Mouse (Mus musculus) neutrophil, adult 5-6 weeks (primary cell): ENCODE measurements around the gene Bcorl1. TPM values are rescaled to one million over a fixed set of nuclear protein-coding genes. Genes with fewer than 3 reads are reported as not detected.
"Not testable (repeated sequence)": the region's sequence is repeated elsewhere in the genome, so short reads cannot be mapped to it uniquely, and the experiment has no call there.

ENCODE experiments used
- ATAC-seq: fragments of 151-379, 151-347 bp; 2 replicates; pipeline ENCODE4 v1.8.0; 2017; ENCODE audit warnings: mild to moderate bottlenecking, moderate TSS enrichment; ENCODE audit not compliant: insufficient number of reproducible peaks, poor library complexity, low FRiP score, severe bottlenecking; ENCODE audit errors: extremely low read depth
- total RNA-seq: library from RNA; stranded (forward); fragments of 200-1000 nt; gene quantifications from 2 replicates; pipeline ENCODE4 v1.2.3, GENCODE M21; 2017

The Bcorl1 gene
- total RNA-seq, 1 experiment from 2014 or later = 8.7 TPM

DNA sequence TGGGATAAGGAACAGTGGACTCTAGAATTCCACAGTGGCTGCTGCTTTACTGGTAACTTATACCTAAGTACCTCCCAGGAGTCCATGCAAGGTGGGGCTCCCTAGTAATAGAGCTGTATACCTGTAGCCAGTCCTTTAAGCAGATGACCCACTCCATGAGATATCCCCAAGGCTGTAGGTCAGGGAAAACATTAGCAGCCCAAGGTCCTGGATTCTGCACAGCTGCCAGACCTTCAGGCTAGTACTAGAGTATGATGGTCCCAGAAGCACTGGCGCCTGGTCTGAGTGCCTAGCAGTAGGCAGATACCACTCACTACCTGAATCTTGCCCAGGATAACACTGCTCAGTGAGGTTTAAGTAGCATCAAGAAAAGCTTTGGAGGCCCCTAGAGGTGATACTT, 93.1 kb downstream of the Bcorl1 start:
- no peak for ATAC-seq

DNA sequence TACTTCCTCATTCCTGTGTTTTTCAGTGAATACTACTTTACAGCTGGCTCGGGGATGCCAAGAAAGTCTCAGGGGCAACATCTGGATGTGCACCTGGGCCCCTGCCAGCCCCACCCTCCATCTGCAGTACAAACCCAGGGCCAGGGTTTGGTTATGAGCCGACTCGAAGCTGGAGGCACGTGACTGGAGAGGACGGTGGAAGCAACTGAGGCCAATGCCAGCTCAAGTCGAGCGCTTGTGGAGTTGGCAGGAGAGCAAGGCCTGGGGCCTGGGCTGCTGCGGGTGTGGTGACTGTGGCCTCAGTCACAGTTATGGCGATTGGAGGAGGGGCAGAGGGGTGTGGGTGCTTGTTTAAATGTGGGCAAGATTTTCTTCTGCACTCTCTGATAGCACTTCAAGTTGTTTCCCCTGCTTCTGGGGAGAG, 94.3 kb downstream of the Bcorl1 start:
- ATAC-seq = no peak

DNA sequence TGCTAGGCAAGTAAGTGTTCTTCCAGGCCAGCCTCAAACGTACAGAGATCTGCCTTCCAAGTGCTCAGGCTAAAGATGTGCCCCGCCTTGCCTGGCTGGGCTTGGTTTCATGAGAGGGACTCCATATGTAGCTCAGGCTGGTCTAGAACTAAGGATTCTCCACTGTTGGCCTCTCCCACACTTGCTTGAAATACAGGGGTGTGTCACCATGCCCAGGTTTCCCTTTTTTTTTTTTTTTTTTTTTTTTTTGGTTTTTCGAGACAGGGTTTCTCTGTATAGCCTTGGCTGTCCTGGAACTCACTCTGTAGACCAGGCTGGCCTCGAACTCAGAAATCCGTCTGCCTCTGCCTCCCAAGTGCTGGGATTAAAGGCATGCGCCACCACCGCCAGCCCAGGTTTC, 94.9 kb downstream of the Bcorl1 start:
- ATAC-seq = not testable (repeated sequence)

DNA sequence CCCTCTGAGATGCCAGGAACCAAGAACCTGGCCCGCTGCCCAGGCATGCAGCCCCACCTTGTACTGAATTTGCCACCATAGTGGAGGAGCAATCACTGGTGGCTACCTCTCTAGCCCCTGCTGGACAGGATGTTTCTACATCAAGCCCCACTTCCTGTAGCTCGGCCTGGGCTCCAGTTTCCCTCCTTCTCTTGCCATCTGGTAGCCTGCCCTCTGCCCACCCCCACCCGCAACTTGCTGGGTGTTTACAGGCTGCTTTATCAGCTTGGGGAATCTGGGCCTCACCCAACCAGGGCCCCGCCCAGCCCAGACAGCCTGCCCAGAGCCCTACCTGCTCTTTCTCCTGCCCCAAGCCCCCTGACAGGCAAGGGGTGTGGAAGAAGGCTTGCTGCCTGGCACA, 97.9 kb downstream of the Bcorl1 start:
- ATAC-seq = 0 out of 2 replicates have a peak, but pooled peaks have one; percentile 19

DNA sequence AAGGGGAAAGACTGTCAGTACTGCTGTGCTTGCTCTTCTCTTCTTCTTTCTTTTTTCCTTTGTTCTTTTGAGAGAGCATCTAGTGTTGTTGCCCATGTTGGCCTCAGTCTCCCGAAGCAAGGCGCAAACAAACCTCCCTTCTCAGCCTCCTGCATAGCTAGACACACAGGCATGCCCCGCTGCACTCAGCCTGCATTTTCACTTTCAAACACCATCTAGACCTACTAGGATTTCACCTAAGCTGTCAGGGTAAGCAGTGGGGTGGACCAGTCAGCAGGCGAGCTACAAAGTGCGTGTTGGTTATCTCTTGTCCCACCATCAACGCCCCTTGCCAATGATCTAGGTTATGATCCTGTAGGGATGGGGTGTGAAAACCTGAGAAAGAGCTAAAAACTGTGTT, 100.4 kb downstream of the Bcorl1 start:
- no peak for ATAC-seq

DNA sequence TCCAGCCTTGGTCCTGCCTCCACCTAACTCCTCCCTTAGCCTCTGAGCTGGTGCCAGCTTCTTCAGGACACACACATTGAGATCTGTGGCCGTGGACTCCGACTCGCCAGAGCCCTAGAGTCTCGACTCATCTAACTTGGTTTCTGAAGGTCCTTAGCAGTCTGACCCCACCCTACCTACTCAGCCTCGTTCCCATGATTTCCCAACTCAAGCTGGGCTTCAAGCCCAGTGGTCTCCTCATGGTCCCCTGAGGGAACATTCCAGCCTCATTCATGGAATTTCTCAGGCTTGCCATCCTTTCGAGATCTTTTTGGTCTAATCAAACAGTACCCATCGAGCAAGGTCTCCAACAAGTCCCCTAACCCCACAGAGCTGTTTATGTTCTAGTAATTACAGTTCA, 100.8 kb downstream of the Bcorl1 start:
- ATAC-seq = no peak

DNA sequence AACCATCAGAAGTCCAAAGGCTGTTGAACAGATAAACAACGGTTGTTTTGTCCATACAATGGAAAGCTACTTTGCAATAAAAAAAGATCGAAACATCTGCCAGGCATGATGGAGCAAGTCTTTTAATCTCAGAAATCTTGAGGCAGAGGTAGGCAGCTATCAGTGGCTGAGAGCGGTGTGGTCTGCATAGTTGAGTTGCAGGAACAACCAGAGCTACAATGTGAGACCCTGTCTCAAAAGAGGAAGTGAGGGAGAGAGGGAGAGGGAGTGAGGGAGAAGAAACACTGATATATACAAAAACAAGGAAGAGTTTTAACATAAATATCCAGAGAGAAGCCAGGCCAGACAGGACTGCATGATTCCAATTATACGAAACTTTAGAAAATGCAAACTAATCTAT, 103.5 kb downstream of the Bcorl1 start:
- no peak for ATAC-seq

DNA sequence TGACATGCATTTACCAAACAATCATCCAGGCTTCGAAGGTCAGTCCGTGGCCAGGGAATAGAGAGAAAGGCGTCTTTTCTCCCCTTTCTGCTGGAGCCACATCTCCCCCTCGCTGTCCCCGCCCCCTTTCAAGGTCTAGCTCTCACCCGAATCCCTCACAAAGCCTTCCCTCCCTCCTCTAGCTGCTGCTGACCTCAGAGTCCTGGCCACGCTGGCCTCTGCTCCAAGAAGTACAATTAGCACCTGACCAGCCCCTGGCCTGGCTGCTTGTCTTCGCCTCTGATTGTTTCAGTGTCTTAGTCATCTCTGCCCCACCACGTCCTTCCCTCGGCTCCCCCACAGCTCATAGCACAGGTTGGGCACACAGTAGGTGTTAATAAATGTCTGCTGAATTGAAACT, 108.5 kb downstream of the Bcorl1 start:
- ATAC-seq = no peak

DNA sequence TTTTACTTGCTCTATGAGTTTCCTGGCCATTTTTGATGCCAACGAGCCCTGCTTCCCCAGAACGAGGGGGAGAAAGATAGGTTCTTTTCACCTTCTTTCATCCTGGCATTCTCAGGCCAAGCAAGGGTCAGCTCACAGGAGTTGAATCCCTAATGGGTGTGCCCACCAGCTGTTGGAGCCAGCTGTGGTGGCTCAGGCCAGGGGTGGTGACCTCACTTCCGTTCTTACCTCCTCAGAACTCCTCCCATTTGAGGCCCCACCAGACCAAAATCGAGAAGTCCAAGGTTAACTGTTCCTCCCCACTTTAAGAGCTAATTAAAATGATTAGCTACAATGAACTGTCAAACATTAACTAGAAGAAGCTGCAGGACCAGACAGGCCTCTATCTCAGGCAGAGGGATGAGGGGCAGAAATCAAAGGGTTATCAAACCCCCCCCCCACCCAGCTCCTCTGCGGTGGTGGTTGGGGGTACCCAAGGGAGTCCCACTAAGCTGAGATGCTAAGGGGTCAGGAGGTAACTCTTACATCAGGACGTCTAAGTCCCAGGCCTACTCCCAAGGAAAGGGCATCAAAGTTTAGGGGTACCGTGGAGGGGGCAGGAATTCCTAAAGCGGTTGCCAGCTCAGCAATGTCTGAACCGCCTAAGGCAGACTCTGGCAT, 111.2 kb downstream of the Bcorl1 start:
- ATAC-seq = no peak; the same call in 1 of the 2 replicates

DNA sequence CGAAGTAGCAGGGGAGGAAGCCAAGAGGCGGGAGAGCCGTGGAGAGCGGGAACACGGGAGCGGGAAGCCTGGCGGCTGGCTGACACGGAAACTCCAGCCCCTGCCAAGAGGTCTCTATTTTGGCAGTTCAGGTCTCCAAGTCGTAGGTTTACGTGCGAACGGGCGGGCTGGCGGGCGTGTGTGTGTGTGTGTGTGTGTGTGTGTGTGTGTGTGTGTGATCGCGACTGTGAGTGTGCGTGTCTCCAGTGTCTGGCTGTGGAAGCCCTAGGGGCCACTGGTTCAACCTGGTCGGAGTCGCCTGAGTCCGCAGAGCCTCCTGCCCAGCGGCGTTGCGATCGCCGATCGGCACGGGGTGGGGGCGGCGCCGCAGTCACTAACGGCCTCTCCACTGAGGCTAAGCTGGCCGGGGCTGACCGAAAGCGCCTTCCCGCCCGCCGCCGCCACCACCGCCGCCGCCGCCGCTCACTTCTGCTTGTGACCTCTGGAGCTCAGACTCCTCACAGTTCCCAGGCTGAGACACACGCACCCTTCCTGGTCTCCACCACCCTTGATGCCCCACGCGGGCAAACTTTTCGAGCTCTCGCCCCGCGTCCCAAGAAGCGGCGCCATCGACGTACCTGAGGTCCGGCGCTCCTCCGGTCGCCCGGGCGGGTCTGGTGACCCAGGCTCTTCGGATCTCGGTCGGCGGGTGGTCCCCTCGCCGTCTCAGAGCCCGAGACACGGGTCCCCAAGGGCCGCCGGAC, 111.9 kb downstream of the Bcorl1 start:
- ATAC-seq = no peak

DNA sequence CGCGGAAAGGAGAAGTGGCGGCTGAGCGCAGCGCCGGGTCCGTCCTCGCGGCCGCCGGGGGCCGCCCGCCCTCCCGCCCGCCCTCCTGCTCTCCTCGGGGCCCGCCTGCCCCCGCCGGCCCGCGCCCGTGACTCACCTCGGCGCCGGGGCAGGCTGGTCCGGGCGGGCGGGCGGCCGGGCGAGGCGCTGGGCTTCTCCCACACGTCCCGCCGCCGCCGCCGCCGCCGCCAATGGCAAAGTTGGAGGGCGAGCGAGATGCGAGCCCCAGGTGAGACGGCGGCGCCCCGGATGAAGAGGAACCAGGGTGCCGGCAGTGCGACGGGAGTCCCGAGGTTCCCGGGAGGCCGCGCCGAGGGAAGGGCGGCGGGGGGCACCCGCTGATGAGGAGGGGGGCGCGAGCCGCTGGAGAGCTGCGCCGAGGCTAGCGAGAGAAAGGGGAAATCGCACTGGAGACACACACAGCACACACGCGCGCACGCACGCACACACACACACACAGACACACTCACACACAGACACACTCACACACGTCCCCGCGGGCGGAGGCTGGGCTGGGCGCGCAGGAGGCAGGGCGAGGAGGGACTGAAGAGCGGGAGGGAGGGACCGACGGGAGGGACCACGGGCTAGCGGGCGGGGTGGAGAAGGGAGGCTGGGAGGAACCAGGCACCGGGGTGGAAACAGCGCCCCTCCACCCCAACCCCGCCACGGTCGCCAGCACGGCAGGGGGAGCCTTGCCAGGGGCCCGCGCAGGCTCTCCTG, 112.8 kb downstream of the Bcorl1 start:
- peak; percentile 88 for ATAC-seq

DNA sequence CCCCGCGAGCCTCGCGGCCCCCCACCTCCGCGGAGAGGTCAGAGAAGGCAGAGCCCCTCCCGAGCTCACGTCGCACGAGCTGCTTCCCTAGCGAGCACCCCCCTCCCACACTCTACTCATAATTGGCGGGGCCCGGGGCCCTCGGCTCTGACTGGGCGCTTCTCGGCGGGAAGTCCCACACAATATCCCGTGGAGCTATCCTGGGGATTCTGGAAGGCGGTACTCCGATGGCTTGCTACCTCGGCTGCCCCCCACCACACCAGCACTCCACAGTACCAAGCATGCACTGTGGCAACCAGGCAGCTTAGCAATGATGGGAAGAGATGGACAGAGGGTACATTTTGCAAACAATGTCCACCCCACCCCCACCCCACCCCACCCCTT, 113.3 kb downstream of the Bcorl1 start:
- peak; percentile 8; the same call in 1 of the 2 replicates for ATAC-seq

DNA sequence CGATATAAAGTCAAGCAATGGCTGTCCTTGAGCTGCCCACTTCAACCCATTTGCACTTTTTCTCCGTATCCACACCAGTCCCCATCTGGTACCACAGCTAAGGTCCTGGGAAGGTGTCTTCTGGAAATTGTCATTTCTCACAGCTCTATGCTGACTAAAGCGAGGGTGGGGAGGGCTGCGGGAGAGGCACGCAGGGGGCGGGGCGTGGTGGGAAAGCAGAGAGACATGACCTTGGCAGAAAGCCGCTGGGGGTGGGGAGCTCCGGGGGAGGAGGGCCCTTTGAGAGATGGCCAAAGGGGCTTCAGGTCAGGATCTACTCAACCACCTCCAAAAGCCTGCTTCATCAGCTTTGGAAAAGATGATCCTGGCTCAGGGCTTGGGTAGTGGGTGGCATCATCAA, 113.9 kb downstream of the Bcorl1 start:
- ATAC-seq = no peak

DNA sequence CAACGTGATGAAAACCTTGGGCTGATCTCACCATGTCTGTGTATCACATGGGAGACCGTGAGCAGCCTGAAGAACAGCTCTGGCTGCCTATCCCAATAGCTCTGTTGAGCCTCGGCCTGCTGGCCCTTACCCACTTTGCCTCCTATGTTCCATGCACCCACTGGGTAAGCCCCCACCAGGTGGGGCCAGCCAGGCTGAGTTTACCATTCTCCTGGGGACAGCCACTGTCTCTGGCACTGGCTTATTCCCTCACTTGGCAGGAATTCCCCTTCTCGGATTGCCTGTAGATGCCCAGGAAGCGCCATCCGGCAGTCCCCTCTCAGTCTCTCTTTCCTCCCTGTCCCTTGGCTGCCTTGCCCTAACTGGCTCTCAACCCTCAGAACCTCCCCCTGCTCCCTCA, 115.8 kb downstream of the Bcorl1 start:
- no peak for ATAC-seq

Other genes starting within 250 kb of the Bcorl1 start
- 0.12 and 0.25 TPM in 2 replicates for gene Xpnpep2, start 232.6 kb upstream of the Bcorl1 start, total RNA-seq
- 217 and 224 TPM in 2 replicates for gene Sash3, start 194.9 kb upstream of the Bcorl1 start, total RNA-seq
- gene Zdhhc9, start 132.5 kb upstream of the Bcorl1 start, total RNA-seq = 39.3 and 42.4 TPM in 2 replicates
- gene Utp14a, start 84.5 kb upstream of the Bcorl1 start, total RNA-seq = 39.8 and 48.6 TPM in 2 replicates
- gene Elf4, start 121.8 kb downstream of the Bcorl1 start, total RNA-seq = 45.7 and 46.6 TPM in 2 replicates
- 24.4 and 27.6 TPM in 2 replicates for gene Aifm1, start 172.2 kb downstream of the Bcorl1 start, total RNA-seq
- gene Rab33a, start 177.9 kb downstream of the Bcorl1 start, total RNA-seq = not detected in 2 replicates